Mouse (Mus musculus): Measurements from ENCODE around the gene Pisd. TPM values are rescaled to one million over a fixed set of nuclear protein-coding genes. Genes with fewer than 3 reads are reported as not detected.
A peak's percentile ranks its signal among the peaks of the same experiment; 100 is the strongest.
"Not testable (repeated sequence)": the region's sequence is repeated elsewhere in the genome, so short reads cannot be mapped to it uniquely, and the experiment has no call there.

Gene Pisd
- polyA plus RNA-seq, 1 experiment from 2014 or later = 91.1 TPM

- Histone ChIP-seq H3K27ac (no peak overlapping the region), H3K9ac (no peak overlapping the region), H3K4me2 (replicated peaks) (no peak overlapping the region), H3K9me3 (no peaks in the 10 kb centered on the region), H3K27me3 (replicated peaks) (no peaks in the 10 kb centered on the region), H3K36me3 (0 out of 2 replicates have a peak, but pooled peaks cover 8% of the 10 kb centered on the region), H3K4me1 (replicated peaks) (peaks cover 5% of the 10 kb centered on the region; the same call in 1 of the 2 replicates), H3K4me3 (replicated peaks) (no peak overlapping the region)
- 92% methylated on average over 4 of the region's 4 CpGs for WGBS
- no peak for ATAC-seq
These were observed 17.6 kb downstream of the Pisd start for GRCm38 (mm10) chr5:32767636-32768373.

GRCm38 (mm10) chr5:32767004-32767403 is 18.4 kb downstream of the Pisd start:
- 42% methylated on average over 3 of the region's 3 CpGs for WGBS
- Histone ChIP-seq H3K4me3 (replicated peaks) (no peak overlapping the region), H3K36me3 (0 out of 2 replicates have a peak, but pooled peaks cover 8% of the 10 kb centered on the region), H3K4me2 (replicated peaks) (no peak overlapping the region), H3K9me3 (no peaks in the 10 kb centered on the region), H3K9ac (no peak overlapping the region), H3K27ac (no peak overlapping the region), H3K4me1 (replicated peaks) (peaks cover 5% of the 10 kb centered on the region; the same call in 1 of the 2 replicates), H3K27me3 (replicated peaks) (no peaks in the 10 kb centered on the region)
- no peak for ATAC-seq

- peak; percentile 52; the same call in 1 of the 2 replicates for ATAC-seq
These were observed 23.8 kb downstream of the Pisd start for GRCm38 (mm10) chr5:32761566-32762140.

GRCm38 (mm10) chr5:32760787-32761186 is 24.7 kb downstream of the Pisd start:
- Histone ChIP-seq H3K4me2 (replicated peaks) (no peak overlapping the region), H3K27me3 (replicated peaks) (no peaks in the 10 kb centered on the region), H3K27ac (no peak overlapping the region), H3K9ac (no peak overlapping the region), H3K4me1 (replicated peaks) (no peaks in the 10 kb centered on the region), H3K4me3 (replicated peaks) (no peak overlapping the region), H3K9me3 (no peaks in the 10 kb centered on the region), H3K36me3 (peaks cover 11% of the 10 kb centered on the region; the same call in 1 of the 2 replicates)
- 52% methylated on average over 3 of the region's 3 CpGs for WGBS
- peak; percentile 86 for ATAC-seq

More at GRCm38 (mm10) chr5:32761566-32762140, 23.8 kb downstream of the Pisd start:
- Histone ChIP-seq H3K4me1 (replicated peaks) (peaks cover 3% of the 10 kb centered on the region; the same call in 1 of the 2 replicates), H3K36me3 (peaks cover 11% of the 10 kb centered on the region; the same call in 1 of the 2 replicates), H3K27ac (no peak overlapping the region; the same call in 1 of the 2 replicates), H3K4me3 (replicated peaks) (no peak overlapping the region), H3K9ac (no peak overlapping the region), H3K4me2 (replicated peaks) (no peak overlapping the region), H3K27me3 (replicated peaks) (no peaks in the 10 kb centered on the region), H3K9me3 (no peaks in the 10 kb centered on the region)
- 78% methylated on average over 5 of the region's 5 CpGs for WGBS

DNA sequence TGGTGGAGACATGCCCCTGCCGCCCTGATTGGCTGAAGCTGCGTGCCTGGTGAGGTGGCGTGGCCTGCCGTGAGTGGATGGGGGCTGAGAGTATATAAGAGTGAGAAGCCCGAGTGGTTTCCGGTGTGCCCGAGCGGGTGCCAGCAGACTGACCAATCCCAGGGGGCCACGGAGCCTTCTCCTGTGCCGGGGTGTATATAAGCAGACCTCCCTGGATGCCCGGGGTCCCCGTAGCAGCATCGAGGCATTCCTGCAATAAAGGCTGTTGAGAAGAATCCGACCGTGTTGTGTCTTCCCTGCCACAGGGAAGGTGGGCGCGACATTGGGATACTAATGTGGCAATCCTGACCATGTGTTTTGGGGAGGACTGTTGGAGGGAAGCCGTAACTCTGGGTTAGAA is 25.1 kb downstream of the Pisd start:
- H3K27ac ChIP-seq; H3K4me1 ChIP-seq (replicated peaks); H3K4me2 ChIP-seq (replicated peaks); H3K9ac ChIP-seq; H3K4me3 ChIP-seq (replicated peaks); H3K27me3 ChIP-seq (replicated peaks); H3K9me3 ChIP-seq: not testable (repeated sequence)
- ATAC-seq = peak; percentile 19; the same call in 1 of the 2 replicates
- H3K36me3 ChIP-seq = peaks cover 11% of the 10 kb centered on the region; the same call in 1 of the 2 replicates
- 90% methylated on average over 18 of the region's 18 CpGs for WGBS

- peaks cover 11% of the 10 kb centered on the region; the same call in 1 of the 2 replicates for H3K36me3 ChIP-seq
- ATAC-seq = no peak
- H3K4me3 ChIP-seq (replicated peaks) = no peak overlapping the region
- H3K27ac ChIP-seq = no peak overlapping the region
- no peak overlapping the region for H3K4me2 ChIP-seq (replicated peaks)
- no peaks in the 10 kb centered on the region for H3K9me3 ChIP-seq
- H3K9ac ChIP-seq = no peak overlapping the region
- 75% methylated on average over 2 of the region's 2 CpGs for WGBS
- no peaks in the 10 kb centered on the region for H3K4me1 ChIP-seq (replicated peaks)
- H3K27me3 ChIP-seq (replicated peaks) = no peaks in the 10 kb centered on the region
These were observed 25.8 kb downstream of the Pisd start for GRCm38 (mm10) chr5:32759662-32760061.

GRCm38 (mm10) chr5:32756141-32756540 is 29.3 kb downstream of the Pisd start:
- H3K4me1 ChIP-seq (replicated peaks) = 0 out of 2 replicates have a peak, but pooled peaks cover 3% of the 10 kb centered on the region
- peaks cover 3% of the 10 kb centered on the region; the same call in 1 of the 2 replicates for H3K36me3 ChIP-seq
- 90% methylated on average over 8 of the region's 8 CpGs for WGBS
- no peak for ATAC-seq
- H3K9ac ChIP-seq = no peak overlapping the region
- no peak overlapping the region for H3K4me3 ChIP-seq (replicated peaks)
- H3K9me3 ChIP-seq = no peaks in the 10 kb centered on the region
- no peaks in the 10 kb centered on the region for H3K27me3 ChIP-seq (replicated peaks)
- no peak overlapping the region for H3K4me2 ChIP-seq (replicated peaks)
- H3K27ac ChIP-seq = no peak overlapping the region

GRCm38 (mm10) chr5:32751736-32752135 is 33.7 kb downstream of the Pisd start:
- ATAC-seq = no peak
- Histone ChIP-seq H3K27me3 (replicated peaks) (no peaks in the 10 kb centered on the region), H3K4me2 (replicated peaks) (no peak overlapping the region), H3K36me3 (no peaks in the 10 kb centered on the region), H3K4me3 (replicated peaks) (no peak overlapping the region), H3K4me1 (replicated peaks) (peaks cover 15% of the 10 kb centered on the region; the same call in 1 of the 2 replicates), H3K27ac (no peak overlapping the region), H3K9me3 (no peaks in the 10 kb centered on the region), H3K9ac (no peak overlapping the region)
- 51% methylated on average over 2 of the region's 2 CpGs for WGBS

- Histone ChIP-seq H3K27ac (no peak overlapping the region), H3K9ac (no peak overlapping the region), H3K4me3 (replicated peaks) (no peak overlapping the region), H3K36me3 (no peaks in the 10 kb centered on the region), H3K27me3 (replicated peaks) (no peaks in the 10 kb centered on the region), H3K9me3 (no peaks in the 10 kb centered on the region), H3K4me2 (replicated peaks) (no peak overlapping the region), H3K4me1 (replicated peaks) (peaks cover 28% of the 10 kb centered on the region)
- 69% methylated on average over 6 of the region's 6 CpGs for WGBS
- ATAC-seq = no peak
These were observed 36.5 kb downstream of the Pisd start for GRCm38 (mm10) chr5:32748936-32749335.

DNA sequence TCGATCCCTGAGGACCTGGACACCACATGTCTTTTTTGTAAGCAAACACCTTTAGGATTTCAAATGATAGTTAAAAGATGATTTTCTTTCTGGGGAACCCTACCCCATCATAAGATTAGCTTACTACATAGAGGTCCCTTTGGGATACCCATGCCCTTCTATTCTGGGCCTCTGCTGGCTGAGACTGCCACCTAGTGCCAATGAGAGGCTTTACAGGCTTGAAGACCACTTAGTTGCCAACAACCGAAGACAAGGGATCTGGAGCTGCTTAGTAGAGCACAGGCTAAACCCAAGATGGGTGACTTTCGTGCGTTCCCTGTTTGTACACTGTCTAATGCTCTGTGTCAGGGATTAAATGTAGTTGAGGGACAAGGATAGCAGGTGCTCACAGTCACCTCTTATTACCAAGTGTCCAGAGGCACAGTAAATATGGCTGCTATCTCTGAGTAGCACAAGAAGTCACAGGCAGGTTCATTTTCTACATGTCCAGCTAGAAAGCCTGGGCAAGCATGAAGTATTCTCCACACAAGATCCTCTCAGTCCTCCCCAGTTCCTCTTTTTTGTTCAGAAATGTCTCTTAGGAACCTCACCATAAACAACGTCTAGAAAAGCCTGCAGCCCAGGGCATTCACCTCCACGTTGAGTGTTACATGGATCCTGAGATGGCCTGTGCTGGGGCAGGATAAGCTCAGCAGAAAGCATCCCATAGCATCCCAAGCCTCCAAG is 37.6 kb downstream of the Pisd start:
- H3K9me3 ChIP-seq = no peaks in the 10 kb centered on the region
- H3K4me1 ChIP-seq (replicated peaks) = peaks cover 33% of the 10 kb centered on the region
- ATAC-seq = no peak; the same call in 1 of the 2 replicates
- H3K4me2 ChIP-seq (replicated peaks) = no peak overlapping the region
- no peak overlapping the region for H3K4me3 ChIP-seq (replicated peaks)
- H3K36me3 ChIP-seq = no peaks in the 10 kb centered on the region
- H3K27ac ChIP-seq = 0 out of 2 replicates have a peak overlapping the region, but pooled peaks have one; percentile 24
- WGBS = 59% methylated on average over 6 of the region's 6 CpGs
- no peak overlapping the region for H3K9ac ChIP-seq
- H3K27me3 ChIP-seq (replicated peaks) = no peaks in the 10 kb centered on the region

DNA sequence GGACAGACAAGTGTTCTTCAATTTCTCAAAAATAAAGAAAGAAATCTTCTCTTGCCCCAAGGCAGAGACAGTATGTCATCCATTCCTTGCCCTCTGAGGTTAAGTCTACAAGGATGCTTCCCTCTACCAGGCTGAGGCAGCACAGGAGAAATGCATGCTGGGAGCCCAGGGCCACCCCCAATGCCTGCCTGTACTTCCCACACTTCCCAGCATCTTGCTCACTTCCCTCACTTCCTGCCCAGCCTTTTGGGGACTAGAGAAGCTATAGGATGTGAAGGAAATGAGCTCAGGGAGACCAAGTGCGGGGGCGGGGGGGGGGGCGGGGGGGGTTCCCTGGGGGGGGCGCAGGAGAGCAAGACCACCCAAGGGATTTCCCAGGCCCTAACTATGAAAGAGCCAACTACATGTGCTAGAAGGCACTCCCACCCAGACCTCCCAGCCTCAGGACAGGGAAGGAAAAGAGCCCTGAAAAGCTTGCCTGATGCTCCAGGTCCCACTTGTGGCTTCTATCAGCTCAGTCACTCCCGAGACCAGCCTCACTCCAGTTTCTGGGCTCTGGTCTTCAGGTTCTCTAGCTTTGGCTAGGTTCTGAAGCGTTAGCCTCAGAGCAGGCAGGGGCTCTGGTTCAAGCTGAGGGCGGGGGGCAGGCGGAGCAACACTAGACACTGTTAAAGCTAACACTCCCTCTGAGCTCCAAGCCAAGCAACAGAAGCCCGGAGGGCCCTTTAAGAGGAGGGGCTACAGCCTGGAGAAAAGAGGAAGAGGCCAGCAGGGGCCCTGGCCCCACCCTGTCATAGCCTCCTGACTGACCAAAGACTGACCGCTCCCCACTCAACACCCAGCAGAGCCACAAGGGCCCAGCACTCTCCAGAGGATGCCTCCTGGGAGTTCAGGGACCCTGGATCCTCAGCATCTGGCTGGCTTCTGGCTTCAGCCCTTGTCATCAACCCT is 39.5 kb downstream of the Pisd start:
- Histone ChIP-seq H3K27ac (peak overlapping the region; percentile 80), H3K4me3 (replicated peaks) (peak overlapping the region; percentile 48), H3K9me3 (no peaks in the 10 kb centered on the region), H3K4me2 (replicated peaks) (peak overlapping the region; percentile 66), H3K9ac (peak overlapping the region; percentile 53), H3K36me3 (no peaks in the 10 kb centered on the region), H3K27me3 (replicated peaks) (no peaks in the 10 kb centered on the region), H3K4me1 (replicated peaks) (peaks cover 32% of the 10 kb centered on the region)
- ATAC-seq = peak; percentile 88
- 5% methylated on average over 10 of the region's 10 CpGs for WGBS

Data from intestine, embryonic 15.5 days (tissue).